Mouse (Mus musculus) right cerebral cortex, postnatal 36 days (tissue): ENCODE measurements around the gene Htra1.

Source experiments
- DNase-seq, 2 experiments: peaks; one replicate each; pipeline ENCODE4 v3.0.0; 2022; ENCODE audit warnings: low spot score in 2 of 2, mixed read lengths in 1 of 2

The Htra1 gene

GRCm38 (mm10) chr7:130935793-130936471, at the start of gene Htra1:
TSS of gene Htra1 (plus strand) at chr7:130936111.
- DNase-seq = peak; percentile 73 to 77

DNA sequence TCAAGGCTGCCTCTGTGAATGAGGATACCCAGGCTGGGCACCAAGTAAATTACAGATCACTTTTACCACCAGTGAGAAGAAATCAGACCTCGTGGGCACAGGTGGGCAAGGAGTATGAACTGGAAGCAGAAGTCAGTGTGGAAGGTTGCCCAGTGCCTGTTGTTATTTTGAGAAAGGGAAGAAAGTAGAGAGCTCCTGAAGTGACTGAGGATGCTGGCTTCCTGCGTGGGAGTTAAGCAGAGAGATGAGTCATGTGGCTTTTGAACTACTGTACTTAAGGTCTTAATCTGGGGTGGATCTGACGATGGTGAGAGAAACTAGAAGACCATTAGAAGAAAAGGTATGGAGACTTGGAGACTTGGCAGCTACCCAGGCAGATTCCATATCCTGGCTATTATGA, 49.7 kb upstream of the Htra1 start:
- no peak for DNase-seq

GRCm38 (mm10) chr7:130887946-130888345, 48.0 kb upstream of the Htra1 start:
- peak; percentile 30 to 66 for DNase-seq

DNA sequence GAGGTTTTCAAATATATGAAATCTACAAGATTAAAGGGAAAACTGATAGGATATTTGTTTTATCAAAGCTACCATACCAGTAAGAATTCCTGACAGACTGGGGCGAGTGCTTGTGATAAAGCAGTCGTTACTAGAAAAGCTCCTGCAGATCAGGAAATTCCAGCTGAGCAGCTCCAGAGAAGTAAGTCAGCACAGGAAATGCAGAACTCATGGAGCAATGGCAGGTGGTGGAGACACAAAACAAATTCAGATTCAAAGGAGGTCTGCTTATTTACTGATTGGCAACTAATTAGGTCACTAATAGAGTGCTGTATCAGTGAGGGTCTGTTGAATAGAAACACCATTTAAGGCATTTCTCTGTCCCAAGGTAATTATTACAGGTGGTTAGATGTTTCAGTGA, 45.0 kb upstream of the Htra1 start:
- no peak for DNase-seq

DNA sequence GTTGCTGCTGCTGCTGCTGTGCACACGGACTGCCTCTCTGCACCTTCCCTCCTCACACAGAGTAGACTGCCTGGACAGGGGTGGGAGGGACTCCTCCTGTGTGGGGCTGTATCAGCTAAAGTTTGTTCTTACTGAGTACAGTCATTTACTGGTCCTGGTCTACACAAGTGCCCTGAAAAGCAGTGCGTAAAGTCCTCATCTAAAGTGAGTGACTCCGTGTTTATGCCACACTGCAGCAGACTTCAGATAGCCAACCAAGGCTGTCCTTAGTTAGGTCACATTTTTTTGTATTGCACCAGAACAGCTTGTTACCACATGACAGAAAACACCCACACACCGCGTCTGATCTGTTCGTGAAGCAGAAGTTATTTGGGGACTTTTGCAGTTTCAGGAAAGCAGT, 42.9 kb upstream of the Htra1 start:
- DNase-seq = peak; percentile 59 to 78

GRCm38 (mm10) chr7:130894931-130895617, 40.8 kb upstream of the Htra1 start:
- DNase-seq = no peak

DNA sequence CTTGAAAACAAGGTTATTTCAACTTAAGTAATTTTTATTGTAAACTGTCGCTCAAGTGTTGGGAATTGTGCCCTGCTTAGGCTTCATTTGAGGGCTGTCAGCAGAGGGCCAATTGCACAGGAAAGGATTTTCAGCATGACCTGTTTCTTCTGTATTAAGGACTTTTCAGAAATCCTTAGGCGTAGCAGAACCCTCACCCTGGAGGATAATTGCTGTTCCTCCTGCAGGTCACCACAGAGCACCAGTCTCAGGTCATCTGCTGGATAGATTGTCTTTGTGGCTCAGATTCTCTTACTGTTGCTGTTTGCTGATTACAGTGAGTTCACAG, 40.3 kb upstream of the Htra1 start:
- no peak for DNase-seq

DNA sequence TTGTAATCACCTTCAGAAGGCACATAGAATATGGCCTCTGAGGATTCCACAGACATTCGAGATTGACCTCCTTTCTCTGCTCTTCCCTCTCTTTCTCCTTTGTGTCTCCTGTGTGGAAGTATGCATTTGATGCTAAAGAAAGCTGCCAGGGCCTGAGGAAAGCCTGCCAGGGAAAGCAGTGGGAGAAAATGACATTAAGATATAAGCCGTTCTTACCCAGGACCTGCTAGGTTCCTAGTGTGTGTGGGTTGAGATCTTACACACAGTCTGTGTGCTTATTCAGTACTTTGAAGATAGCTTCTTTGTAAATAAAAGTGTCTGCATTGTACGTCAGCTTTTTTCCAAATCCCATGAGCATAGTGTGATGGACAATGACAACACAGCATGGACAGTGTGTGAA, 39.8 kb upstream of the Htra1 start:
- DNase-seq = peak in 1 of 2 experiments; percentile 32

DNA sequence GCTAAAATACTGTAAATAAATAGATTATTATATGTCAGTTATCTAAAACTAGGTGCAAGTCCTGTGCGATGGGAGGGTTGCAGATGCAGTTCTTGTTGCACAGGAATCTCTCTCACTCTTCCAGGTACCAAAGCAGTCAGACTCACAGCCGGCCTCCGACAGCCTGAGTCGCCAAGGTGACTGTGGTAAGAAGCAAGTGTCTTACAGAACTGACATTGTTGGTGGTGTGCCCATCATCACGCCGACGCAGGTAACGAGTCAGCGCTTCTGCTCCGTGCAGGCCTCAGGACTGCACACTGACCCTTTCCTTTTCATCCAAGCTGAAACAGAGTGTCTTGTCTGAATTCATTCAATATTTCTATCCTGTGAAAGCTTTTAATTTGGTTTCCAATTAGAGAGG, 38.7 kb upstream of the Htra1 start:
- no peak for DNase-seq

- no peak for DNase-seq
Observed at GRCm38 (mm10) chr7:130898373-130898772, 37.5 kb upstream of the Htra1 start.

DNA sequence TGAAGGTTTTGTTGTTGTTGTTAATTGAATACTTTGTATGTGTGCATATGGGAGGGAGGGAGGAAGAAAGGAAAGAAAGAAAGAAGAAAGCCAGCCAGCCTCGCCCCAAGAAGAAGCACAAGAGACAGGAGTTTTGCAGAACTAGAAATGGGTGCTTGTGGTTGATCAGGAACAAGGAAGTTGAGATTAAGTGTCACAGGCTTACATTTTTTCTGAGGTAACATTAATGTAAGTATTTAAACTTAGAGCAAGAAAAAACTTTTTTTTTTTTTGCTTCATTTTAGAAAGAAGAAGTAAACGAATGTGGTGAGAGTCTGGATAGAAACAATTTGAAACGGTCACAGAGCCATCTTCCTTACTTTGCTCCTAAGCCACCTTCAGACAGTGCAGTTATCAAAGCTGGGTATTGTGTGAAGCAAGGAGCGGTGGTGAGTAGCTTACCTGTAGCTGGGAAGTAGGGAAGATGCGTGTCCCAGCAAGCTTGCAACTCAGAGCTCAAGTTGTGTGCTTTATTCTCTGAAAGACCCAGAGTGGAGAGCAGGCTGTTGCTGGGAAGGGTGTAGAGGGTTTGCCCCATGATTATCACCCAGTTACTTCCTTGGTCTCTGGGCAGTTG, 35.6 kb upstream of the Htra1 start:
- DNase-seq = no peak

GRCm38 (mm10) chr7:130902929-130903328, 33.0 kb upstream of the Htra1 start:
- no peak for DNase-seq

- peak; percentile 49 to 62 for DNase-seq
Observed at GRCm38 (mm10) chr7:130903505-130904074, 32.3 kb upstream of the Htra1 start.

DNA sequence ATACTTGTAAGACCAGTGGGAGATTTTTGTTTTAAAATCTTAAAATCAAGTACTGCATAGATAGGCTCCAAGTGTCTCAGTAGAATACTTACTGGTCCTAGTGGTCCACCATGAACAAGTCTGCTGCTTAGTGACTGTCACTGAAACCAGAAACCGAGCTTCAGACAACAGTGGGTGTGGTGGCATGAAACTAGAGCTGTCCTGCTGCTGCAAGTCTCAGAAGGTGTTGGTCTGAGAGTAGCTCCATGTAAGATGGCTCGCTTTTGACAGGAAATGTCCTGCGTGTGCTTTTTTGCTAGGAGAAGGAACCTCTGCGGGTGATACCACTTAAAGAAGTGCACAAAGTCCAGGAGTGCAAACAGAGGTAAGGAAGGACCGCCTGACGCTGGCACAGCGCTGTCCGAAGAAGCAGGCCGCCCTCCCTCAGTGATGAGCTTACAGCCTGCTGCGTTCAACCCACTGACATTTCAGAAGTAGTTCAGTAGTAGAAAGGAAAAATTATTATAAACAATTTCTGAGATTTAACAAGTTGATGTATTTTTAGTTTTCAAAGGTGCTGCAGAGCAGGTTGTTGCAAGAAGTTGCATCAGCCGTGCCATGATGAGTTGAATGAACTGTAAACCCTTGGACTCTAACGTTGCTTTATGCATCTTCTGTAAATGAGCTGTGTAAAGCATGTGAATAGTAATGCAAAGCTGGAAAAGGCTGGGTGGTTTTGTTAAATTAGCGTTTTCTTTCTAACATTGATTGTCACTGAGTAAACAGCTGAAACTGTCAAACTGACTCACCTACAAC, 31.1 kb upstream of the Htra1 start:
- DNase-seq = no peak

- no peak for DNase-seq
Observed at GRCm38 (mm10) chr7:130910841-130911240, 25.1 kb upstream of the Htra1 start.

- DNase-seq = no peak
Observed at GRCm38 (mm10) chr7:130914693-130915363, 21.1 kb upstream of the Htra1 start.

DNA sequence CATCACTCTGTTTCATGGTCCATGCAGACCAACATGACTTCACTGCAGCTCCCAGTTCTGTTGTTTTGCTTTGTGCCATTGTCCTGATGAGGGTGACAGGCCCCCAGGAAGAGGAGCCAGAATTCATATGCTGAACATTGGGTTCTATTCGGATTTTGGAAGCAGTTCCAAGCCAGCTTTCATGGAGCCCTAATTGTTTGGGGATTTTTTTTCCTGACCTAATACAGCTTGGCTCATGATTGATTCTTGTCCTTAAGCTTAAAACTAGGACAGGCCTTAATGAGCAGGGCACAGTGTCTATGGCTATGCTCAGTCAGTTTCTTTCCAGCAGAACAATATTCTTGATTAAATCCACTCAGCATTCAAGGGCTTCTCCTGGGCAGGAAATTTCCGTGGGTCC, 17.7 kb upstream of the Htra1 start:
- DNase-seq = peak in 1 of 2 experiments; percentile 20

GRCm38 (mm10) chr7:130922981-130923731, 12.8 kb upstream of the Htra1 start:
- DNase-seq = peak in 1 of 2 experiments; percentile 39

GRCm38 (mm10) chr7:130930401-130930800, 5.5 kb upstream of the Htra1 start:
- DNase-seq = no peak

DNA sequence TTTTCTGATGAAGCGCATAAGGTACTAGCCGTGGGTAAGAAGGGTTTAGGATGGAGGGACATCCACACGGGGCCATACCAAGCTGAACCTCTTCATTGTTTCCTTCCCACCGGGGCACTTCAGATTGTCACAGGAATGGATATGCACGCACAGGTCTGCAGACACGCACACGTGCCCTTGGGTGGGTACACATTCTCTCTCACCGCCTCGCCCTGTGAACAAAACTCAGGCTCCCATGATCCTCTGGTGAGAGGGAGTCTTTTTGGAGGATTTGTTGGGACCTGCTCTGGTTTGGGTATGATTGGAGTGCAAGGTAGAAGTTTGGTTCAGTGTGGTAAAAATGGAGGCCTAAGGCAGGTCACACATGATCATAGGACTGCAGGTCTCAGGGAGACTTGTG, 3.0 kb upstream of the Htra1 start:
- DNase-seq = no peak

DNA sequence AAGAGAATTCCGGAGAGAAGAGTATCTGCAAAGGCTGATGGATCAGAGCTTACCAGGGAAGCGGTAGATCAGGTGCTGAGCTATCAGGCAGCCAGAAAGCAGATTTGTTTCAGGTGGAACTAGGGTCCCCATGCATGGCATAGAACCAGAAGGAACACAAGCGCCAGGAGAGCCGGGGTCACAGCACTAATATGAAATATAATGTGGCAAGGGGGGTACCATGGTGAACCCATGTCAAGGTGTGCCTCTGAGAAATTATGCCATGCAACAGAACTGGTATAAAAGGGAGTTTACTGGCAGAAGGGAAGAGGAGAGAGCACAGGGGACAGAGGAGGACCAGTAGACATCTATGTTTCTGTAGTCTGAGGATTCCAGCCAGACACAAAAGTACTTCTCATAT, 1.3 kb upstream of the Htra1 start:
- no peak for DNase-seq
